Mouse (Mus musculus) urinary bladder, postnatal 14 days (tissue): Measurements from ENCODE around the gene Letmd1.
A peak's percentile ranks its signal among the peaks of the same experiment; 100 is the strongest.

Experiments used
- DNase-seq: peaks from one replicate; pipeline ENCODE4 v3.0.0; 2021; ENCODE audit warnings: low spot score

Letmd1 gene

GRCm38 (mm10) chr15:100508454-100509167 is 39.8 kb downstream of the Letmd1 start:
- DNase-seq: no peak

- DNase-seq: no peak
Measured at GRCm38 (mm10) chr15:100510072-100510471, 41.2 kb downstream of the Letmd1 start.

GRCm38 (mm10) chr15:100513387-100513786 is 44.6 kb downstream of the Letmd1 start:
- DNase-seq: no peak

GRCm38 (mm10) chr15:100515121-100515520 is 46.3 kb downstream of the Letmd1 start:
- no peak for DNase-seq

GRCm38 (mm10) chr15:100520306-100520705 is 51.5 kb downstream of the Letmd1 start:
- peak; percentile 18 for DNase-seq

- DNase-seq: no peak
Measured at GRCm38 (mm10) chr15:100525405-100525804, 56.6 kb downstream of the Letmd1 start.

- no peak for DNase-seq
Measured at GRCm38 (mm10) chr15:100527900-100528299, 59.1 kb downstream of the Letmd1 start.
